Mouse (Mus musculus) liver, embryonic 15.5 days (tissue): ENCODE results near the gene Ebf1. TPM values are rescaled to one million over a fixed set of nuclear protein-coding genes. Genes with fewer than 3 reads are reported as not detected.

Source experiments
- ATAC-seq: fragments of 200-750 bp; cut with Nextera tagmentation; 2 replicates; pipeline ENCODE4 v1.8.0; 2017; ENCODE audit warnings: moderate number of reproducible peaks, mild to moderate bottlenecking, moderate library complexity; ENCODE audit not compliant: insufficient read depth
- H3K27ac ChIP-seq: fragments of 300-500 bp; sonication (generic); replicated peaks from 2 replicates; pipeline ENCODE4 v1.5.1; 2015; ENCODE audit warnings: mild to moderate bottlenecking, inconsistent platforms
- H3K27me3 ChIP-seq: fragments of 300-500 bp; sonication (generic); 2 replicates; pipeline ENCODE4 v1.6.1; 2015; ENCODE audit warnings: mild to moderate bottlenecking, inconsistent platforms
- H3K36me3 ChIP-seq: fragments of 300-500 bp; sonication (generic); replicated peaks from 2 replicates; pipeline ENCODE4 v1.6.1; 2015; ENCODE audit warnings: moderate library complexity, mild to moderate bottlenecking, inconsistent platforms
- H3K4me1 ChIP-seq: fragments of 300-500 bp; sonication (generic); replicated peaks from 2 replicates; pipeline ENCODE4 v1.6.1; 2015; ENCODE audit warnings: inconsistent platforms
- H3K4me2 ChIP-seq: fragments of 300-500 bp; sonication (generic); 2 replicates; pipeline ENCODE4 v1.6.1; 2015; ENCODE audit warnings: moderate library complexity, mild to moderate bottlenecking, inconsistent platforms
- H3K4me3 ChIP-seq: fragments of 300-500 bp; sonication (generic); replicated peaks from 2 replicates; pipeline ENCODE4 v1.5.1; 2015; ENCODE audit warnings: mild to moderate bottlenecking, inconsistent platforms
- H3K9ac ChIP-seq: fragments of 300-500 bp; sonication (generic); 2 replicates; pipeline ENCODE4 v1.6.1; 2015; ENCODE audit warnings: moderate library complexity, mild to moderate bottlenecking, inconsistent platforms
- H3K9me3 ChIP-seq: fragments of 300-500 bp; sonication (generic); replicated peaks from 2 replicates; pipeline ENCODE4 v1.6.1; 2016; ENCODE audit warnings: inconsistent platforms
- WGBS: fragments of 180-500 bp; shearing (Covaris S2); methylation state at CpG from one replicate; pipeline ENCODE4 v1.1.7; 2015; ENCODE audit warnings: mixed read lengths; ENCODE audit not compliant: insufficient replicate concordance; 5-methylcytosine and 5-hydroxymethylcytosine counted together
- polyA plus RNA-seq: library from polyadenylated mRNA; unstranded; fragments of >200 nt; fragmentation: Nextera tagmentation; extraction: Ambion mirVana; gene quantifications from 2 replicates; pipeline ENCODE4 v1.2.1, GENCODE M21; 2015

Ebf1 gene
- polyA plus RNA-seq, 1 experiment from 2014 or later: 1.2 TPM

DNA sequence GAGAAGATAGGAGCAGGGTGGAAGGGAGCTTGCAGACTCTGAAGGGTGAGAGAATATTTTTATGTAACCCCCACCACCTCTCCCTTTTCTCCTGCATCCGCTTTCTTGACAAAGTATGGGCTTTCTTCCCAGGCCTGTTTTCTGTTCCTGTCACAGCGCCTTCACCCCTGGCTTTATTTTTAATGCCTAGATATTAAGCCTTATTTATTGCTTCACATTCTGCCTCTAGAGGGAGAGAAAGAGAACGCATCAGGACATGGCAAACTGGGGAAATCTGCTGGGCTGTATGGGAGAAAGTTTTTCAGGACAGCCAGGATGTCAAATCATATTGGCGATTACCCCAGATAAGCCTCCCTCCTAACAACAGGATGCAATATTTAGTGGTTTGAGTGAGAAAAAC lies 49.6 kb downstream of the Ebf1 start:
- Histone ChIP-seq H3K27ac (no peak overlapping the region), H3K4me1 (no peaks in the 10 kb centered on the region), H3K4me2 (no peak overlapping the region), H3K27me3 (peaks cover 6% of the 10 kb centered on the region), H3K9ac (no peak overlapping the region), H3K4me3 (no peak overlapping the region), H3K36me3 (no peaks in the 10 kb centered on the region), H3K9me3 (no peaks in the 10 kb centered on the region)
- no peak for ATAC-seq
- WGBS: 58% methylated on average over 4 of the region's 4 CpGs

DNA sequence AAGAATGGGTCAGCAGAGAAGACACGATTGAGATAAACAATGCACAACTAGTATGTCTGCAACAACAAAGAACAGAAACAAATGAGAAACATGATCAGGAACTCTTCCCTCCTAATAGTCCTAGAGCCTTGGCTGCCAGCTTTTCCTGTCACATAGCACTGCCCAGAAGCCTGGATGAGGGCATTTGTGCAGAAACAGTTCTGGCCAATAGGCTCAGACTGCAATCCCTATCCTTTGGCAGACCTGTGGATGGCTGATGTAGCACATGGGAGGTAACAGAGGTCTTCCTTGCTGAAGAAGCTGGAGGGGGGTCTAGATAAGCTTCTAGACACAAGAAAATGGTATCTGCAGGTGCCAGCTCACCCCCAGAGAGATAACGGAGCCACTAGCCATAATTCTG lies 64.2 kb downstream of the Ebf1 start:
- Histone ChIP-seq H3K9ac (no peak overlapping the region), H3K27me3 (no peaks in the 10 kb centered on the region), H3K4me2 (no peak overlapping the region), H3K9me3 (no peaks in the 10 kb centered on the region), H3K27ac (no peak overlapping the region), H3K4me1 (0 out of 2 replicates have a peak, but pooled peaks cover 5% of the 10 kb centered on the region), H3K4me3 (no peak overlapping the region), H3K36me3 (no peaks in the 10 kb centered on the region)
- ATAC-seq: no peak
- WGBS: 49% methylated on average over 2 of the region's 2 CpGs

DNA sequence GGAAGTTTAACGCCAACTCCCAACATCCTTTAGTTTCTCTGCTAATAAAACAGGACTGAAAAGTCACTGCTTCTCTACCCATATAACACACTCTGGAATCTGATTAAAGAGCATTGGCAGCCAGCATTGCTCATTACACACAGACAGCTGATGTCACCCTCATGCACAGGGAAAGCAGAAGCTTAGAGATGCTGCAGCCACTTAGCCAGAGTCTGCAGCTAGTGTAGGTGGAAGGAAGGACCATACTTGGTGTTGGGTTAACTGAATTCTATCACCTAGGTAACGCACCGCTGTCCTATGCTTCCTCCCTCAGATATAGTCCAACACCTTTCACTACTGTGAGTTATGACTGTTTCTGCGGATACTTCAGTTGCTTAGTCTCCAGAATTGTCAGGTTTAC lies 64.9 kb downstream of the Ebf1 start:
- WGBS: 68% methylated on average over 4 of the region's 4 CpGs
- Histone ChIP-seq H3K9me3 (no peaks in the 10 kb centered on the region), H3K9ac (no peak overlapping the region), H3K27me3 (no peaks in the 10 kb centered on the region), H3K4me2 (no peak overlapping the region), H3K4me1 (0 out of 2 replicates have a peak, but pooled peaks cover 5% of the 10 kb centered on the region), H3K4me3 (no peak overlapping the region), H3K36me3 (no peaks in the 10 kb centered on the region), H3K27ac (no peak overlapping the region)
- no peak for ATAC-seq

DNA sequence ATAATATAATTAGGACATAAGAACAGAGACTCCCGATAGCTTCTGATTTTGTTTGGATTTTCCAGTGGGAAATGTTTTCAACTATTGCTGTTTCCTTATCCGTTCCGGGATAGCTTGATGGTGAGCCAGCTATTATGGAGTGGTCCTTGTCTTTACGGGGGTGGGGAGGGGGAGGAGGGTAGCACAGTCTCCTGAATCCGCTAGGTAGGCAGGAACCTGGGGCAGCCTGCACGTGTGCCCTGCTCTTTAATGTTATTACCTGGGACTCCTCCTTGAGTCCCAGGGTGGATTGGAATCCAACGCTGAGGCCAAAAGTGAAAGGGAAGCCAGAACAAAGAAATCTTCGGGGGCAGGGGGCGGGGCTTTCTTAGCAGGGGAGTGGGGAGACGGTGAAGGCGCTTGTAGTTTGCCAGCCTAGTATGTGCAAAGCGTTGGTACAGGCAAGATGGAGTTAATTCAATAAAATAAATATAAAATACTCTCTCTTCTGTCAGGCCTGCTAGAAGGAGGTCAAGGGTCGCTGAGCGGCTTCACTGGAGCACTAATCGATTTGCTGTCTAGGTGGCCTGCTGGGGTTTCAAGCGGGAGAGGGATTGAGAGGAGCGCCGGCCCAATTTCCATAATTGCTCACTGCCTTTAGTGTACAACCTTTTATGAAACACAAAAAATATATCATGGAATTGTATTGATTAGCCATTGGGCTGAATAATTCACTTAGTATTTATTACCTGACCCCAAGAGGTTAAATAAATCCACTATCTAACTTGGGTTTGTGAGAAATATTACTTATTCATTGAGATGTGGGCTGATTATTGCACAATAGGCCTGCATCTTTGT lies 65.8 kb downstream of the Ebf1 start:
- H3K9ac ChIP-seq: no peak overlapping the region
- 51% methylated on average over 18 of the region's 18 CpGs for WGBS
- no peak overlapping the region for H3K4me3 ChIP-seq
- H3K4me2 ChIP-seq: peak overlapping the region; percentile 37; the same call in 1 of the 2 replicates
- H3K36me3 ChIP-seq: no peaks in the 10 kb centered on the region
- no peak for ATAC-seq
- H3K9me3 ChIP-seq: no peaks in the 10 kb centered on the region
- 0 out of 2 replicates have a peak, but pooled peaks cover 5% of the 10 kb centered on the region for H3K4me1 ChIP-seq
- no peak overlapping the region for H3K27ac ChIP-seq
- no peaks in the 10 kb centered on the region for H3K27me3 ChIP-seq

DNA sequence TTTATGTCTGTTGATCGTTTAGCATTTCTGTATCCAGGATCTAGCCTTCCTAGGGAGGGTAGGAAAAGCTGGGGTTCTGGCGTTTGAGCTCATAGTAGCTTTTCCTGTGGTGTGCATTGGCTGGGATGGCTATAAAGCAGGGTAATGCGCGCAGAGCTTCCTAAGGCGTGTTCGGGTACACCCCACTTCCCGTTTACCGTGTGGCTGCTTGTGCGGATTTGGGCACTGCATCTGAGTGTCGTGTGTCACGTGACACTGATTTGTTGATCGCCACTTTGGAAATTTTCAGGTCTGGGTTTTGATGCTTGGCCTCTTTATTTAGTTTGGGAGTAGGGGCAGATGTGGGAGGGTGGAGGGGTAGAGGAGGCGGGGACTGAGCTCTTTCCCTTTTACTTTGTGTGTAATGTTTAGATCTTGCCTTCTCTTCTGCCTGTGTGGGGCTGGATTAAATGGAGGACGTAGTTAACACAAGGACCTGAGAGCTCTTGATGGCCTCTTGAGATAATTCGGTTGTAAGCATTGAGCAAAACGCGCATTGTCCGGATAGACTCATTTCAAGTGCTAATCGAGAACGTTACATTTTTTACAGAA lies 67.5 kb downstream of the Ebf1 start:
- ATAC-seq: no peak

GRCm38 (mm10) chr11:44685129-44685528 lies 68.0 kb downstream of the Ebf1 start:
- 54% methylated on average over 3 of the region's 3 CpGs for WGBS
- no peak overlapping the region for H3K9ac ChIP-seq
- no peak for ATAC-seq
- no peak overlapping the region for H3K4me2 ChIP-seq
- 0 out of 2 replicates have a peak, but pooled peaks cover 5% of the 10 kb centered on the region for H3K4me1 ChIP-seq
- no peak overlapping the region for H3K4me3 ChIP-seq
- no peaks in the 10 kb centered on the region for H3K36me3 ChIP-seq
- no peaks in the 10 kb centered on the region for H3K27me3 ChIP-seq
- no peak overlapping the region for H3K27ac ChIP-seq
- H3K9me3 ChIP-seq: no peaks in the 10 kb centered on the region

More for the DNA sequence above, 67.5 kb downstream of the Ebf1 start:
- Histone ChIP-seq H3K9me3 (no peaks in the 10 kb centered on the region), H3K4me2 (no peak overlapping the region), H3K4me3 (no peak overlapping the region), H3K4me1 (0 out of 2 replicates have a peak, but pooled peaks cover 5% of the 10 kb centered on the region), H3K36me3 (no peaks in the 10 kb centered on the region), H3K27me3 (no peaks in the 10 kb centered on the region), H3K27ac (no peak overlapping the region), H3K9ac (no peak overlapping the region)
- 26% methylated on average over 20 of the region's 20 CpGs for WGBS

- H3K4me2 ChIP-seq: no peak overlapping the region
- no peaks in the 10 kb centered on the region for H3K27me3 ChIP-seq
- no peaks in the 10 kb centered on the region for H3K36me3 ChIP-seq
- WGBS: 30% methylated on average over 21 of the region's 21 CpGs
- H3K4me1 ChIP-seq: 0 out of 2 replicates have a peak, but pooled peaks cover 5% of the 10 kb centered on the region
- H3K9me3 ChIP-seq: no peaks in the 10 kb centered on the region
- no peak overlapping the region for H3K4me3 ChIP-seq
- no peak for ATAC-seq
- no peak overlapping the region for H3K27ac ChIP-seq
- H3K9ac ChIP-seq: no peak overlapping the region
Measured at GRCm38 (mm10) chr11:44685911-44686361, 68.8 kb downstream of the Ebf1 start.

GRCm38 (mm10) chr11:44686378-44686777 lies 69.3 kb downstream of the Ebf1 start:
- H3K9me3 ChIP-seq: no peaks in the 10 kb centered on the region
- H3K4me2 ChIP-seq: no peak overlapping the region
- ATAC-seq: no peak
- 0 out of 2 replicates have a peak, but pooled peaks cover 5% of the 10 kb centered on the region for H3K4me1 ChIP-seq
- H3K27ac ChIP-seq: no peak overlapping the region
- H3K4me3 ChIP-seq: no peak overlapping the region
- 62% methylated on average over 12 of the region's 12 CpGs for WGBS
- H3K9ac ChIP-seq: no peak overlapping the region
- H3K36me3 ChIP-seq: no peaks in the 10 kb centered on the region
- H3K27me3 ChIP-seq: no peaks in the 10 kb centered on the region

- Histone ChIP-seq H3K27ac (no peak overlapping the region), H3K4me1 (no peaks in the 10 kb centered on the region), H3K9ac (no peak overlapping the region), H3K4me3 (no peak overlapping the region), H3K36me3 (no peaks in the 10 kb centered on the region), H3K4me2 (no peak overlapping the region), H3K9me3 (no peaks in the 10 kb centered on the region), H3K27me3 (no peaks in the 10 kb centered on the region)
- 65% methylated on average over 3 of the region's 3 CpGs for WGBS
- no peak for ATAC-seq
Measured at GRCm38 (mm10) chr11:44688542-44688941, 71.4 kb downstream of the Ebf1 start.

DNA sequence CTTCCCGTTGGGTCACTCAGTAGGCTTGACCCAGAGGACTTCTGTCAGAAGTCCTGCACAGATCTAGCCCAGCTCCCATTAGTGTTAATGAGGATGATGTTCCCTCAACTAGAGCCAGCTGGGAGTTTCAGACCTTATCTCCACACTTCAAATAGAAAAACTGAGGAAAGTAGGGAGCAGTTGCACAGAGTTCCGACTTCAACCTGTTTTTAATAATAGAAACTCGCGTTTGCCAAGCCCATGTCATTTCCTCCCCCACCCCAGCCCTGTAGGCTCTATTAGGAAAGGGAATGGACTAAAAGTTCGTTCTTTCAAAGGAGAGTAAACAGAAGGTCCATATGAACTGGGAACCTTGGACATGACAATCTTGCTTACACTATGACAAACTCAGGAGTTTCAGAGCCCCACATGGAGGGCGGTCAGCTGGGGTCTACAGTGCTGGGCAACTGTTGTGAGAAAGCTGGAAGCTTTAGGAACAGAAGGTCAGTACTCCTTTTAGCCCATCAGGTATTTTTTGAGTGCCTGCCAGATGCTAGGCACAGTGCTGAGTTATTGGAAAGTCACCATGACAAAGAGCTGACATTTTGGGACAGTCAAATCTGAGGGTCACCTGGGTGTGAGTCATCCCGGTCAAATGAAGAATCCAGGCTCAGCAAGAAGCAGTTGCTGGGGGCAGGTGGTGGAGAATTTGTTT lies 72.6 kb downstream of the Ebf1 start:
- no peak for ATAC-seq
- Histone ChIP-seq H3K36me3 (no peaks in the 10 kb centered on the region), H3K9me3 (no peaks in the 10 kb centered on the region), H3K4me2 (no peak overlapping the region), H3K4me3 (no peak overlapping the region), H3K9ac (no peak overlapping the region), H3K27me3 (no peaks in the 10 kb centered on the region), H3K4me1 (no peaks in the 10 kb centered on the region), H3K27ac (no peak overlapping the region)
- WGBS: 50% methylated on average over 7 of the region's 7 CpGs

- WGBS: 56% methylated on average over 5 of the region's 5 CpGs
Measured at GRCm38 (mm10) chr11:44690265-44690572, 73.1 kb downstream of the Ebf1 start.

More at GRCm38 (mm10) chr11:44690265-44690572, 73.1 kb downstream of the Ebf1 start:
- Histone ChIP-seq H3K4me1 (no peaks in the 10 kb centered on the region), H3K27me3 (no peaks in the 10 kb centered on the region), H3K9me3 (no peaks in the 10 kb centered on the region), H3K4me2 (no peak overlapping the region), H3K27ac (no peak overlapping the region), H3K36me3 (no peaks in the 10 kb centered on the region), H3K9ac (no peak overlapping the region), H3K4me3 (no peak overlapping the region)
- no peak for ATAC-seq
